Mouse (Mus musculus) layer of hippocampus, adult 6 months (tissue): Measurements from ENCODE around the gene Rpusd4. TPM values are rescaled to one million over a fixed set of nuclear protein-coding genes. Genes with fewer than 3 reads are reported as not detected.

Experiments used
- long read RNA-seq, 2 experiments: library from polyadenylated mRNA; unstranded; transcript quantifications; one replicate each; pipeline ENCODE4 v2.0.0; 2019 to 2020
- polyA plus RNA-seq: library from polyadenylated mRNA; unstranded; fragments of <200 nt; fragmentation: Nextera tagmentation; gene quantifications from 2 replicates; pipeline ENCODE4 v1.2.3, GENCODE M21; 2021

The Rpusd4 gene
- 9.8 and 10.4 TPM in 2 replicates for polyA plus RNA-seq
- long read RNA-seq, experiment 1, transcript Rpusd4-201 (7 exons, 1,821 nt) = major isoform, 19 of 20 reads
- long read RNA-seq, experiment 1, partial matches to known transcripts = 0 of 20 reads
- long read RNA-seq, experiment 1, other reads (novel, unspliced or antisense) = 1 of 20 reads
- long read RNA-seq, experiment 2, transcript Rpusd4-201 (7 exons, 1,821 nt) = major isoform, 60 of 68 reads
- long read RNA-seq, experiment 2, partial matches to known transcripts = 2 of 68 reads
- long read RNA-seq, experiment 2, other reads (novel, unspliced or antisense) = 6 of 68 reads

GRCm38 (mm10) chr9:35267146-35267975 is at the start of gene Rpusd4, which contains the start of gene Fam118b:
Gene Rpusd4, plus strand, starts transcription at chr9:35267865.
Gene Fam118b, minus strand, starts transcription at chr9:35267805.

Other genes with a start within 250 kb of the Rpusd4 start
- gene St3gal4, start 148.6 kb upstream of the Rpusd4 start, polyA plus RNA-seq = 31.3 and 32.5 TPM in 2 replicates
- gene Dcps, start 91.8 kb upstream of the Rpusd4 start, polyA plus RNA-seq = 20.8 and 21.0 TPM in 2 replicates
- 82.1 and 95.5 TPM in 2 replicates for gene Srpr, start 67.7 kb upstream of the Rpusd4 start, polyA plus RNA-seq
- 2.2 and 2.7 TPM in 2 replicates for gene Tirap, start 67.6 kb upstream of the Rpusd4 start, polyA plus RNA-seq
- gene Foxred1, start 56.8 kb upstream of the Rpusd4 start, polyA plus RNA-seq = 14.7 and 16.4 TPM in 2 replicates
- gene Fam118b, start 60 bp upstream of the Rpusd4 start, polyA plus RNA-seq = 15.5 TPM in 2 replicates
- 0.45 and 0.52 TPM in 2 replicates for gene Cdon, start 153.3 kb downstream of the Rpusd4 start, polyA plus RNA-seq